Mouse (Mus musculus) cerebellum, postnatal 4 days (tissue): ENCODE measurements around the gene Itga9.

Source experiments
- DNase-seq, 2 experiments: peaks; one replicate each; pipeline ENCODE4 v3.0.0; 2022; ENCODE audit warnings: low spot score in 2 of 2, mixed read lengths in 1 of 2

Gene Itga9

DNA sequence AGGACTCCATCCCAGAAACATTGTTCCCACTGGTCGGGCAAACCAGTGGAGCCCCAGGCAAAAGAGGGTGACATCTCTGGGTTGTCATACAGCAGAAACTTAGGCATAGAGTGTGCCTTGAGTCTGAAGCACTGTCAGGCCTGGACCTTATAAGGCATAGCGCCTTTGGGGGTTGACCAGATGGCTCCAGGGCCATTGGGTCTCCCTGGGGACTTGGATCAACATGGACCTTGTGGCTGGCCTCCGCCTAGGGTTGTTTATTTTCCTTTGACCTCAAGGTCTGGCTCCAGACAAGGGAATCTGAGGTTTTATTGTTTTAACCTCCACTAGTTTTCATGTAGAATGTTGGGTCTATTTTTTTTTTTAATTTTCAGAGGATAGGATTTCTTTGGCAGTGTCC is 267.1 kb downstream of the Itga9 start:
- no peak for DNase-seq

DNA sequence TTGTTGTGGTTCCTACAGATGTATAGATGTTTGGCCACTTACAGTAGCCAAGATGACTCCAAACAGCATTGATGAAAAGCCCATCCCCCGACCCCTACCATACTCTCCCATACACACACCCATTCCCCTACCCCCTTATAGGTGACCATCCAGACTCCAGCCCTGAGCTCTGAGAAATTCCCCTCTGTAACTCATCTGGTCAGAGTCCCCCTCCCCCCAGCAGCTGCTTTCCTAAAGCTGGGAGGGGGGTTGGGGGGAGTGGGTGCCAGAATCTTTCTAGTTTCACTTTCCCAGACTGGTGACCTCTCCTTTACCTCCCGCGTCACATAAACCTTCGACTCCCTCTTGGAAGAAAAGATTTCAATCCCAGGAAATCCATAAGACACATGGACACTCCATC is 269.2 kb downstream of the Itga9 start:
- no peak for DNase-seq

DNA sequence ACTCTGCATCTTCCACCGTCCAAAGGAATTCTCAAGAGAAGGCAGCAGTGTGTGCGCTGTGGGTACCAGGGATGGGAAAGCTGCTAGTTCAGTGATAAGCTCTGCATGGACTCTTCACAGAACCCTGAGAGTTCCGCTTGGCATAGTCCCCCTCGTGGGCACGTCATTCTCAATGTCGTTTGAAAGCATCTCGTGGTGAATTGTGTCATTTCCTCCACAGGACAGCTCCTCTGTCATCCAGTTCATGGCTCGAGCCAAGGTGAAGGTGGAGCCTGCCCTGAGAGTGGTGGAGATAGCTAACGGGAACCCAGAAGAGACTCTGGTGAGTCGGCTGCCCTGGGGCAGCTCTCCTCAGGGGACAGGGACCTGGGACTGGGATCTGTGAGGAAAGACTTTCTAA is 270.4 kb downstream of the Itga9 start:
- DNase-seq: no peak

DNA sequence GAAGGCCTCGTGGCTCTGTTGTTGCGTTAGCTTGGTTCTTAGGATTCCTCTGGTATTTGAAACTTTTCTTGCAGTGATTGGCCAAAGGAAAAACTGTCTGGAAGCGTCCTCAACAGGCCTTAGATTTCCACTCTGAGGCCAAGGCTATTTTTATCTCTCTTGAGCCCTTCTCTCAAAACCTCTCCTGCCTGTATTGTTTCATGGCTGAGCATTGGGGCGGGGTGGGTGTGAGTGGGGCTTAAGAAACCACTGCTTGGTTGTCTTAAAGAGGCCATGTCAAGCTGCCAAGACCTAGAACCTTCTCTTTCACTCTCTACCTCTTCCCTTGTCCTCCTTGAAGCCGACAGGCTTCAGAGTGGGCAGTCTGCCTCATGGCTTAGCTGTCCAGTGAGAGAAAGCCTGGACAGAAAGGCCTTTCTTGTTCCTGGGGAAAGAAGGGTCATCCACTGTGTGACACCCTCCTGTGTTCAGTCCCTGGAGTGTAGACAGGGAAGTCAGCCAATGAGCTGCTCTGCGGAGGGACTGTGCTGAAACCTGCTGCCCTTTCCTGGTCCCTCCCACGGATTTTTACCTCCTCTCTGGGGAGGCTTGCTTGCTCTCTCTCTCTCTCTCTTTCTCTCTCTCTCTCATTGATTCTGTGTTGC is 271.0 kb downstream of the Itga9 start:
- DNase-seq: no peak

DNA sequence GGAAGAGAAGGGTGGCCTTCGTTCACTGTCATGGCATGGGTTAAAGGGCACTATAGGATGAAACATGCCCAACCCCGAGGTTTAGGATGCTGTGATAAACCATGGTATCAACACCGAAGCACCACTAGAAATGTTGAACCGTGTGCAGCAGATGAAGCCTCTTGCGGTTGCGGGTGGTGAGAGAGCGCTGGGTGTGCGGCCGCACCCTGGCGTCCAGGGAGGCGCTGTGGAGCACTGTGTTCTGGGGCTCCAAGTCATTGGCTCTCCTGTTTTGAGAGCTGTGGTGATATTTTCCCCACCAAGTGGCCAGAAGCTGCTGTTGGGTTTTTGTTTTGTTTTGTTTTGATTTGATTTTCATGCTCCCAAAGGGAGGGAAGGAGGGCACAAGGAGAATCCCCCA is 272.1 kb downstream of the Itga9 start:
- DNase-seq: no peak

DNA sequence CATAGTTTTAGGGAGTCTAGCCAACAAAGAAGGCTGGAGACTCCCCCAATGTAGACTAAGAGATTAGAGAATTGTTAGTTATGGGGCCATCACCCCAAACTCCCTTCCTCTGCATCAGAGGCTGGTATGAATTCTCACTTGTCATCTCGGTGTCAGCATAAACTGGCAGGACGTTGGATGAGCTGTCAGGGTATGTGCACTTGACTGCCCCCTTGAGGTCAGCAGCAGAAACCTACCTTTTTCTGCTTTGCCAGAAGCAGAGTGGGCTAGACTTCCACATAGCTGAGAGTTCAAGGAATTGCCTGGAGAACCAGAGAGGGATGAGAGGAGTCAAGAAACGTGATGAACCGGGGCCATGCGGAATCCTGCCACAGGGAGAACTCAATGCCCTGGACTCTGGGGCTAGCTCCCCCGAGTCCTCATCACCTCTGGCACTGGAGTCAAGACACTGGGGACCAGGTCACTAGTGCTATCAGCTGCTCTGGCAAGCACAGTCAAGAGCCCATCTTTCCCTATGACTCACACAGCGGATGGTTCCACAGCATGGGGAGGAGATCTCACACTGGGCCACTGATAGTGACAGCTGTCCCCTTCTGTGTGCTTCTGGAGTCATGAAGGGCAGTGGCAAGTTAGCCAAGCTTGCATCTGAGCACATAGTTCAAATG is 274.9 kb downstream of the Itga9 start:
- DNase-seq: no peak

DNA sequence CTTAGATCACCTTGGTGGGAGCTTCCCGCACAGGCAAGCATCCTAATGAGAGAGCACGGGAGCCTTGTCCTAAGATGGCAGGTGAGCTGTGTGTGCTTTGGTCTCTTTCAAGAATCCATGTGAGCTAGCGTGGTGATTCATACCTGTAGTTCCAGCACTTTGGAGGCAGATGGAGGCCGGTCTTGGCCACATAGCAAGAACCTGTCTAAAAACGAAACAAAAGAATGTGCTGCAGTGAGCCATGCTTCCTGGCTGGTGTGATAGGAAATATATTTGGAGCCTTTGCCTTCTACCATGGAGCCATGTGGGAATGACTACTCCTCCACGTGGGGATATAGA is 275.4 kb downstream of the Itga9 start:
- DNase-seq: no peak

DNA sequence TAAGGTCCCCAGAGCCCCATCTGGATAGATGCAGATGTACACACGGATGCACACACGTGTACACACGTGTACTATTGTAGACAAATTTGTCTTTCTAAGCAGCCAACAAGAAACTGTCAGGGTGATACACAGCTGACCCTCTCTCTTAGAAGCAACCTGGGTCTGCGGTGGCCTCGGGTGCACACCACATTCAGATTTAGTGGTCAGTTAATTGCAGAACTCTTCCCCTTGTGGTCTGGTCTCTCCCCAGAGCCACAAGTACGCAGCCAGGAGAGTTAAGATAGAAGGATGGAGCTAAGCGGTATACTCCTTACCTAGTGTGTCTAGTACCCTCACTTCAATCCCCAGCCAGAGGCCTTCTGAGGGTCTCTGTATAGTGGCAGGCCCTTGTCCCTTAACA is 276.7 kb downstream of the Itga9 start:
- DNase-seq: no peak

DNA sequence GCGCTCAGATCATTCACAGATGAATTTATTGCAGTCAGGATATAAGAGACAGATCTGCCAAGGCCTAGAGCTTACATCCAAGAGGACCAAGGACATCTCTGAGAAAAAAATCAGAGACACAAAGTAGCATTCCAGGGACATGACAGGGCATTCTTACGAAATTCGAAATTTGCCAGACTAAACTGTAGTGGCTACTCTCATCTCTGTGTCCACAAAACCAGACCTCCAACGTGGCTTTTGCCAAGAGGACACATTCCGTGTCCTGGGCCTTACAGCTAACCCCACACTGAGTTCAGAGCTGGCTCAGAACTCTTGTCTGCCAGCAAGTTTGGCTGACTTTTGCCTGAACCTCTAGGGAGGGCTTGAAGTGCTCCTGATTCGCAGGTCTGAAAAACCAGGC is 279.3 kb downstream of the Itga9 start:
- no peak for DNase-seq

DNA sequence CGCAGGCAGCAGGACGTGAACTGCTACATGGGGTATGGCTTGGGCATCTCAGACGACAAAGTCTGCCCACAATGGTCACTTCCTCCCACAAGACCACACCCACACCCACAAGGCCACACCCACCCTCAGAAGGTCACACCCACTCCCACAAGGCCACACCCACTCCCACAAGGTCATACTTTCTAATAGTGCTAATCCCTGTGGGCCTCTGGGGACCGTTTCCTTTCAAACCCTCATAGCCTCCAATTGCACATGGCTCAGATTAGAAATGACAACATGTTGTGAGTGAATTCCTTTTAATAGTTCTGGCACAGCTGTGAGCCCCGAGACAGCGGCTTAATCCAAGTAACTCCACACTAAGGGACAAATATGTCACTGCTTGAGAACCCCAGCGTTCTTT is 280.7 kb downstream of the Itga9 start:
- DNase-seq: no peak

DNA sequence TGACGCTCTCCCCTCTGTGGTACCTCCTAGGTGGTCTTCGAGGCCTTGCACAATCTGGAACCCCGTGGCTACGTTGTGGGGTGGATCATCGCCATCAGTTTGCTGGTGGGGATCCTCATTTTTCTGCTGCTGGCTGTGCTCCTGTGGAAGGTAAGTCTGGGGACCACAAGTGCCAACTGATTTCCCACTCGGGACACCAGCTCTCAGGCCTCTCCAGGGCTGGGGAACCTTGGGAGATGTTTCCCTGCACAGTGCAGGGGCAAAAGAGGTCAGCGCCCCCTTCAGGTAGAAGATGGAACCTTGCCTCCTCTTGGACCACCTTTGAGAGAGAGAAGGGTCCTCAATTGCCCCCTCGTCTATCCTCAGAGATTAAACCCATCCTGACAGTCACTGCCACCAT is 281.2 kb downstream of the Itga9 start:
- no peak for DNase-seq

DNA sequence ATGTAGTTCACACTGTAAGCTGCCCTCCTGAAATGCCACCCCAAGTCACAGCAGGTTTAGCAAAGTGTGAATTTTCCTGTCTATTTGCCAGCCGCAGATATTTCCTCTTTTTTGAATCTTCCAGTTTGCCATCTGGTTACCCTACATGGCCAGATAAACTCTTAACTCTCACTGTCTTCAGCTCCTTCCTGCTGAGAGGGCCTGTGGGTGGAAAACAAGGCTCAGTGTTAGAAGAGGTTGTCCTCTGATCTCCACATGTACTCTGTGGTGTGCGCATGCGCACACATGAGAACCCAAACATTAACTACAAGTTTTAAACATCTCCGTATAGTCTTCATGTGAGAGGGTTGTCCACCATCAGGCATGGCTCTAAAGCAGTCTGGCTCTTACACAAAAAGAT is 283.7 kb downstream of the Itga9 start:
- no peak for DNase-seq

DNA sequence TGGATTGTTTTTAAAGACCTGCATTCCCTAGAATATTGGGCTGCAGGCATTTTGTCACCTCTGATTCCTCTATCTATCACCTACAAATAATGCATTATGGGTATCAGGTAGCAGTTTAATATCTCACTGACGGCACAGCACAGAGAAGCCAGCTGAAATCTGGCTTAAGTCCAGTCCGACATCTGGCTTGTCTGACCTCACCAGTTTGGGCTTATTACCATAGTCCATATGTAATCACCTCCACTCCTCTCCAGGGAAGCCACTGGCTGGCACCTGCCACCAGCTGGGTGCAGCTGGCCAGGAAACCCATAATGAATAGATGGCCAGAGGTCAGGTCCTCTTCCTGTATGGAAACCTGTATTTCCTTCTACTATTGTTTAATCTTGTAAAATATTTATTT is 284.2 kb downstream of the Itga9 start:
- DNase-seq: peak in 1 of 2 experiments; percentile 11

DNA sequence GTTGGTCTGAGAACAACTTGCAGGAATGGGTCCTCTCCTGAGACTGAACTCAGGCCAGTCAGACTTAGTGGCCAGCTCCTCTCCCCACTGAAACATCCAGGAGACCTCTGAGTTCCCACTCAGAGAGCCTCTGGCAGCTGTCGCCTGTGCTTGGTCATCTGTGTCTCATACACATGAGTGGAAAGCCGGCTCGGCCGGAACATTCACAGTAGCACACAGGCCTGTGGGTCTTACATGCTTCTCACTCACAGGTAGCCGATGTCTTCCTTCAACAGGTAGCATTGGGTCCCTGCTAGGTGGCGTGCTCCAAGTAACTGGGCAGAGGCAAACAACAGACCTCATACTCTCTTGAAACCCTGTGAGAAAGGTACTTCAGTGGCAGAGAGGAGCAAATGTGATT is 284.6 kb downstream of the Itga9 start:
- DNase-seq: no peak

DNA sequence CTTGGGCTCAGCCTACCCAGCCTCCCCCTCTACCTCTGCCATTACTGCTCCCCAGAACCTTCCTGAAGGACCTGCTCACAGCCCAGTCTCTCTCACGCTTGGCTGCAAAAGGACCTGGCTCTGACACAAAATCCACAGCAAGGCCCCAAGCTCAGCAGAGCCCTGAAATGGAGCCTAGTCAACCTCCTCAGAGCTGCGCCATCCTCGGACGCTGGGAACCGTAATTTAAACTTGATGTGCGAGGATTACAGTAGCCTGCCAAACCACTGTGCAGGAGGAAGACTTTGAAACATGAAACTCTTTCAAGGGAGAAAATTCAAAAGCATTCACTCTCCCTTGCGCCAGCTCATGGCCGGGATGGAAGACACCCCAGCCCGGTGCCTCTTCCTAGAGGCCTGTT is 285.1 kb downstream of the Itga9 start:
- DNase-seq: no peak

DNA sequence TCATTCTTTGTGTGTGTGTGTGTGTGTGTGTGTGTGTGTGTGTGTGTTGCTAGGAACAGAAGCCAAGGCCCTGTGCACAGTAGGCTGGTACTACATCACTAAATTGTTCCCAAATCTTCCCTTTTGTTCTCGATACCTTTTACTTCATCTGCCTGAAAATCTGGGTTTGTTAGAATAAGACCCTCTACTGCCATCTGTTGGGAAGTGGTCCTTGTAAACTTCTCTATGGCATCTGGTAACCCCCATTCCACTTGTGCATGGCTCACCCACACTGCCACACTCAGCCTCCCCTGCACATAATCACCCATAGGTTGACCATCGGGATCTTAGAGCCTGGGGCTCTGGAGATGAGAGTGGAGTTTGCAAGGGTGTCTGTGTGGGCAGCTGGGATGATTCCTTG is 288.6 kb downstream of the Itga9 start:
- no peak for DNase-seq

DNA sequence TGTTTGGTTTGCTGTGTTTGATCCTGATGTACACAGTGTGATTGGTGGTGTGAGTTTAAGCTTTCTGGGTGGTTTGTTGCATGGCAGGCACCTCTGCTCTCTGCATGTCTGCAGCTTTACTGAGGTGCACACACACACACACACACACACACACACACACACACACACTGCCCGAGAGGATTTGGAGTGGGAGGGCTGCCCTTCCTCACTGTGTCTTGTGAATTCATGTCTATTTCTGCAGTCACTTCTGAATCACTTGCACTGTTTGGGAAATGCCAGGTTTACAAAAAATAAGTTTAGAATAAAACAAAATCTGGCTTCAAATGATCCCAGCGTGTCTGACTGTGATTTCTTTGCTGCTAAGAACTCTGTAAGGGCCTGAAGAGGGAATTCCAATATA is 294.2 kb downstream of the Itga9 start:
- DNase-seq: no peak

DNA sequence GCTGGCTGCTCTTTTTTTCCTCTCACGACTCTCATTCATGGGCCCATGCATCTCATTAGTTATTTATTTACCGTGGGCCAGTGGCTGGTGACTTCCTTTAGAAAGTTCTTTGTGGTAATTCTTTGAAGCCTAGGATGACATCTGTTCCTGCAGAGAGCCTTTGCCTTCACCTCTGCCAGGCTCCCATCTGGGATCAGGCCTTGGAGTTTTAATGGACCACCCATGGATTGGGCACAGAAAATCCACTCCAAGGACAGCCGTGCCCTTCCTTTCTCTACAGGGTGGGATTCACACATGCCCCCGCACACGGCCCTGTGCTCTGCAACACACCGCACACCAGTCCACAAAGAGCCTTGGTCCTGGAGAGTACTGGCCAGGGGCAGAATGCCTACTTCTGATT is 295.4 kb downstream of the Itga9 start:
- peak in 1 of 2 experiments; percentile 18 for DNase-seq

DNA sequence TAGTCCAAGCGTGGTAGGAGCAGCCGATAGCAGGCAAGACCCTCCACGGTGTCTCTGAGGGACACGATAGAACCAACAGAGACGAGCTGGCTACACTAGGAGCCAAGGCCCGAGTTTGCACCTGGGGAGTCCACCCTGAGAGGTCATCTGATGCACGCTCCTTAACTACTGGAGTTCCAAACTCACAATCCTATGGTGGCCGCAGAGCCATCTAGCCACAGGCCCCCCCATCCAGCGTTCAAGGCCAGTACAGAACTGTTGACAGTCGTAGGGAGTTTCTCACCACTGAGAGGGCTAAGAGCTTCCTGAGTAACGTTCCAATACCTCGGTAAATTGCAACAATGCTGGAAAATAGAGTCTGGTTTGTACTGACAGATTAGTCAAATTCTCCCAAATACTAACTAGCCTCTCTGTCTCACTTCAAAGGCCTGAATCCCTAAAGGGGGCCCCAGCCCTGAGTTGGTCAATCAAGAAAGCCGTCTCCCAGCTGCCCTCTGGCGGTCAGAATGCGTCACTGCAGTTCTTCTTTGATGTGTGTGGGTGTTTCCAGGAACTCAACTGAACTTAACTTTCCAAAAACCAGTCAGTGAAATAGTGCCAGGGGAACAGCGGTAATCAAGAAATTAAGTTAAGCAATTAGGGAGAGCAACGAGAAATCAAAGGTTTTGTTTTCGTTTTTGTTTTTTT is 301.6 kb downstream of the Itga9 start:
- DNase-seq: peak; percentile 71 to 84

DNA sequence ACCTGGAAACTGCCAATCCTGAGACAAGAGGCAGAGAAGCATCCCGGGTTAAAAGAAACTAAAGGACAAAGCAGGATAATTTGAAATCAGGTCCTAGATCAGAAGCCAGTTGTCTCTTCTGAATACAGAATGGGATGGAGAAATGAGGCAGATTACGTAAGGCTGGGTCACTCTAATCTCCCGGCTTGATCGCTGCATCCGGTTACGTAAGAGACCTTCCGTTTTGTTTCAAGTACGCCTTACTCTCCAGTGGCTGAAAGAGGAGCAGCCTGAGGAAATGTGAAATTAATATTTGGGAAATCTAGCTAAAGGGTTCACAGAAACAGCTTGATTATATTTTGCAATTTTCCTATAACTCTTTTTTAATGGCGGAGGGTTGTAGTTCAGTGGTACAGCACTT is 306.6 kb downstream of the Itga9 start:
- no peak for DNase-seq

DNA sequence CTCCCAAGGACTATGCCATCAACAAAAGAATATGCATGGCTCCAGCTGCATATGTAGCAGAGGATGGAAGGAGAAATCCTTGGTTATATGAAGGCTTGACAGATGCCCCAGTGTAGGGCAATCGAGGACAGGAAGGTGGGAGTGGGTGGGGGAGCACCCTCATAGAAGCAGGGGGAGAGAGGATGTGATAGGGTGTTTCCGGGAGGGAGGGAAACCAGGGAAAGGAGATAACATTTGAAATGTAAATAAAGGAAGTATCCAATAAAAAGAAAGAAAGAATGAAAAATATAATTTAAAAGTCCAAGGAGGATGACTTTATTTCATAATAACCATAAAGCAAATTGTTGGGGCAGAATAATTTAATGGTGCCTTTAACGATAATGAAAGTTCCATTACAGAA is 307.1 kb downstream of the Itga9 start:
- DNase-seq: no peak

DNA sequence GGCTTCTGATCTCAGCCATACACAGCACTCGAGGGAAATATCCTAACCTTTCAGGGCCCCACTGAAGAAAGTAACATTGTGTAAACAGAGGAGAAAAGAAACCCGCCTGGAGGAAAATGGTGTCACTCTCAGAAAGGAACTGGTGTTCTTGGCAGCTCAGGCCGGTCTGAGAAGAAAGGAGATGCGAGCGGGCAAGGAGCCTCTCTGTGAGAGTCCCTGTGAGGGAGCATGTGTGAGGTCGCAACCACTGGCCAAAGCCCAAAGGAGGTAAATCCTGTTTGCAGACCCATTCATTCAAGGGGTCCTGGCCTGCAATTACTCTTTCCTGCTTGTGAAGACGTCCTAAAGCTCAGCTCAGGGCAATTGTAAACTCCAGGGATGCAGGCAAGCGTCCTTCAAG is 308.1 kb downstream of the Itga9 start:
- no peak for DNase-seq

DNA sequence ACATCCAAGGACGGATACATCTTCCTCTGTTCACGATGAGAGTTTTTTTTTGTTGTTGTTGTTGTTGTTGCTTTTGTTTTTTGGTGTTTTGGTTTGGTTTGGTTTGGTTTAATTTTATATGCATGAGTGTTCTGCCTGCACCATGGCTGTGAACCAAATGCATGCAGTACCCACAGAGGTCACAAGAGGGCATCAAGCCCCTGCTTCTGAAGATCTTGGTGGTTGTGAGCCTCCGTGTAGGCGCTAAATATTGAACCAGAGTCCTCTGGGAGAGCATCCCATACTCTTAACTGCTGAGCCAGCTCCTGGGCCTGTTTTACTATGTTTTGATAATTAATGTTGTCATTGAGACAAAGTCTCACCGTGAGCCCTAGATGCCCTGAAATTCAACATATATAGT is 308.8 kb downstream of the Itga9 start:
- peak in 1 of 2 experiments; percentile 44 for DNase-seq
